Mouse (Mus musculus) heart, postnatal 0 days (tissue): ENCODE results near the gene Pitpnm2.

Source experiments
- CTCF ChIP-seq: IDR thresholded peaks from 2 replicates; pipeline ENCODE4 v1.5.1; 2016; ENCODE audit warnings: antibody characterized with exemption, control low read depth, low read depth
- EP300 ChIP-seq: IDR thresholded peaks from 2 replicates; pipeline ENCODE4 v1.6.1; 2016; ENCODE audit warnings: antibody characterized with exemption, low read depth

DNA sequence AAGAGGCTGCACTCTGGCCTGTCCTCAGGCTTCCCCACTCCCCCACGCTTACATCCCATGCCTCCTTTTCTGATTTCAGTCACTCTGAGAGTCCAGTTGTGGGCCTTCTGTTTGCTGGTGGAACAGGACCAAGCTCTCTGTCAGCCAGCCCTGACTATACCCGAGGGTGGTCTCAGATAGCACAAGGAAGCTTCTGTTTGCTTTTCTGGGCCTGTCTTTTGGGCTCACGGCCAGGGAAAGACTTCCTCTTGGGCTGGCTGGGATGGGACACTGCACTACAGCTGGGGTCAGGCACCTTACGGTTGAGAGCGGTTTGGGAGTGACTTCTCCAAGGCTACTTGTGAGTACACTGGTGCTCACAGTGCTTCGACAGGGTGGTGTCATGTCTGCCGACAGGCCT is 111.5 kb downstream of the Pitpnm2 start:
- no peak for TF ChIP-seq CTCF
- TF ChIP-seq EP300: no peak
